Mouse (Mus musculus) thymus, adult 18-20 months (tissue): ENCODE data around the gene Nectin2.

ENCODE experiments used
- DNase-seq, 2 experiments: peaks; one replicate each; pipeline ENCODE4 v3.0.0; 2022; ENCODE audit warnings: mixed read lengths in 2 of 2

The Nectin2 gene

DNA sequence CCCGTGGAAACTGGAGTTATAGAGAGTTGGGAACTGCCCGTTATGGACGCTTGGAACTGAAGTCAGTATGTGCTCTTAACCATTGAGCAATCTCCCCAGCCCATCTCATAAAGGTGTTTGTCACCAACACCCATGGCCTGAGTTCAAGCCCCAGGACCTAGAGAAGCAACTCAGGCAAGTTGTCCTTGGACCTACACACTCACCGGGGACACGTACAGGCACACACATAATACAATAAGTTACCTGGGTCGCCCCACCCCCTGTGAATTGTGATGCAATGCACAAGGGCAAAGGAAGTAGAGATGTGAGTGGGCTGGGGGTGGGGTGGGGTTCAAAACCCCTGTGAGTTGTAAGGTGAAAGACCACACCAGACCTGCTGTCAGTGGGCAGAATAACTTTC is 63.8 kb downstream of the Nectin2 start:
- DNase-seq, result no peak

GRCm38 (mm10) chr7:19685374-19685773 is 64.9 kb downstream of the Nectin2 start:
- no peak for DNase-seq

DNA sequence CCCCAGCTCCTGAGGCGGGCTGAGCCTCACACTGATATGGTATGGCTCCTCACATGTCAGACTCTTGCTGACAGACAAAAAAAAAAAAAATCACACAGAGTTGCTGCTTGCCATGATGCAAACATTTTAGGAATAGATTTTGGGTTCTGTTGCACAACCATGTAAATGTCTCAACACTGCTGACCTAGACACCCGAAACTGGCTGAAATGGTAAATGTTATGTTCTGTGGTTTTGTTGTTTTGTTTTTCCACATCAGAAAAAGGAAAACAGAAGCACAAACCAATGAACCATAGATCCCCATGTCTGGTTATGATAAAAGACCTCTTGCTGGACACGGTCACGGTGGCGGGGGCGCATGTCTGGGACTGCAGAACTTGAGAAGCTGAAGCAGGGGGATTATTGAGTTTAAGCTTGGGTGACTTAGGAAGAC is 66.5 kb downstream of the Nectin2 start:
- DNase-seq, result no peak

DNA sequence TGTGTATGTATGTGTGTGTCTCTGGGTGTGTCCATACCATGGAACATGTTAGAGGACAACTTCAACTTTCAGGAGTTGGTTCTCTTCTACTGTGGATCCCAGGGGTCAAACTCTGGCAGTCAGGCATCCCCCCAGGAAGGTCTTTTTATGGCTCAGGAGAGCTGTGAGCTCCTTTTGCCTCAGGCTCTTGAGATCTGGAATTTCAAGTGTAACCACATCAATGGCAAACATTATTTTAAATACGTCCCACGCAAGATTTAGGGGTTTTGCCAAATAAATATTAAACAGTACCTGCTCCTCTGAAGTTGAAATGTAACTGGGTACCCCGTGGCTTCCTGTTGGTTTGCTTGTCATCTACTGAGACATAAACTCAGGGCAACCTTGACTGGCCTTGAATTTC is 67.3 kb downstream of the Nectin2 start:
- no peak for DNase-seq

GRCm38 (mm10) chr7:19681202-19681694 is 69.0 kb downstream of the Nectin2 start, which contains the start of the genes Gm44805 and Apoc4:
Gene Gm44805, minus strand, starts transcription at chr7:19681423.
Gene Apoc4, minus strand, starts transcription at chr7:19681479.
- DNase-seq, result no peak

- no peak for DNase-seq
Measured at GRCm38 (mm10) chr7:19680702-19681101, 69.6 kb downstream of the Nectin2 start.

DNA sequence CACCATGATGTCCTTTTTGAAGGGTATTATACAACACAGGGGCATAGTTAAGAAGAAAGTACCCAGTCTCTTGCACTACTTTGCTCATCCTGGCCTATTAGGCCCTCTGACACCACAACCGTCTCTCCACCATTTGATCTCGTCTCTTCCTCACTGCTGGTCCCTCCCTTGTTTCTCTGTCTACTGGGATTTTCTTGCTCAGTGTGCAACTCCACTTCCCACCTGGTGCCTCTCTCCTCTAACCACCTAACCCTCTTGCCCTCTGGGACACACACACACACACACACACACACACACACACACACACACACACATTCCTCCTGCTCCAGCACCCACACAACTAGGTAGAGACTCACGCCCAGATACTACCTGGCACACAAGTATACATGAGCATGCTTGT is 71.4 kb downstream of the Nectin2 start:
- no peak for DNase-seq

- DNase-seq, result no peak
Measured at GRCm38 (mm10) chr7:19677872-19678271, 72.4 kb downstream of the Nectin2 start, which contains the start of gene Apoc2. Gene Apoc2, minus strand, starts transcription at chr7:19677941.

DNA sequence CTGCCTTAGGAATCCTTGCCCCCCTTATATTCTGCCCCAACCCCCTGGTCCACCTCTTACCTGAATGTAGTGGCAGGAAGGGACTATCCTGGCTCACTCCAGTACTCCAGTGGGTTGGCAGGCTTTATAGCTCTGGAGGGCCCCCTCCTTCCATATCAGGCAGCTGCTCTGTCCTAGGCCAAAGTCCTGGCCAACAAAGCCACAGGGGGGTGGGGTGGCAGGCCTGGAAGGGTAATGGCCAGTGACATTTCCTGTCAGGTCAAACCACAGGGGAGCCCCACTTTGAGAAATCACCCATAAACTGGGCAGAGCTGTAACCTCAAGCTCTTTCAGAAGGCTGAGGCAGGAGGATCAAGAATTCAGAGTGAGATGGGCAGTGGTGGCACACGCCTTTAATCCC is 73.6 kb downstream of the Nectin2 start:
- no peak for DNase-seq

- no peak for DNase-seq
Measured at GRCm38 (mm10) chr7:19675824-19676223, 74.5 kb downstream of the Nectin2 start.

- no peak for DNase-seq
Measured at GRCm38 (mm10) chr7:19673083-19673699, 77.1 kb downstream of the Nectin2 start.

GRCm38 (mm10) chr7:19671511-19671910 is 78.8 kb downstream of the Nectin2 start:
- DNase-seq, result no peak

DNA sequence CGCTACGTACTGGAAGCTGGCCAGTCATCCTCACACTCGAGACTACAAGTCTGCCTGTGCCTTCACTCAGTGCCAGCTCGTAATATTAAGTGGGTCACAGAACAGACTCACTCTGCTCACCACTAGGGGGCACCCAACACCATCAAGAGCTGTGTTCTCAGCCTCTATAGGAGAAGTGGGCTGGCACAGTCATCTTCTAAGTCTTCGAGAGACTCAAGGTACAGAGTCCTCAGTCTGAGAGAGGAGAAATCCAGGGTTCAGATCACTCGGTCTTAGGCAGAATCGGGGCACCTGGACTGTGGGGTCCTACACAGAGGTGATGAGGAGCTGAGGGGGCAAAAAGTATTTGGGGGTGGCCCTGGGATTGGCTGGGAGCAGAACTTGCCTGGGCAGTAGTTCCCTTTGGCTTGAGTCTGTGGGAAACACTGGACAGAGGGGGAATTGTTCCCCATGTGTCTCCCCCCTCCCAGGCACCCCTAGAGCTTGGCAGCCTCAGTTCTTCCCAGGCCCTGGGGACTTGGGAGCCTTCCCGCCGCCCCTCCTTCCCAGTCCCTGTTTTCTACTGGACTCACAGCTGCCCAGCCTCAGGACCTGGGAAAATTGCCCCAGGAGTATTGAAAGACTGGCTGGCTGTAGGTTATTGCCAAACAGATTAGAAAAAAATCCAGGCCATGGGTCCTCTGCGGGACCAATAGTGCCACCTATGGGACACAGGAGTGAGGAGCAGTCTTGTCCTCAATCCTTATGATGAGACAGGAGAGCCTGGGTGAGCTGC is 81.1 kb downstream of the Nectin2 start:
- DNase-seq, result peak; percentile 64 to 79

GRCm38 (mm10) chr7:19667434-19667833 is 82.8 kb downstream of the Nectin2 start:
- no peak for DNase-seq

GRCm38 (mm10) chr7:19666750-19667149 is 83.5 kb downstream of the Nectin2 start:
- DNase-seq, result no peak
